11 mouse cellular contexts compared by ENCODE assay signal in genomic region chr9:106156921-106157622, GRCm38 (mm10). TPM values are rescaled to one million over a fixed set of nuclear protein-coding genes. Genes with fewer than 3 reads are reported as not detected.
DNase-seq lines count a peak whose midpoint lies in the region; ATAC-seq and TF ChIP-seq lines count a peak whose summit lies in the region.
"Had no signal": no experiment of that assay in that cellular context is flagged by ENCODE, and none has a peak within 500 bp of the region (broad histone marks: within the 10 kb centered on the region; RNA-seq: fewer than 3 reads in every experiment).

No protein-coding gene starts in this region.

- H3K36me3 ChIP-seq in liver, adult 2 months (ENCODE audit: control insufficient read depth, insufficient read depth, low read length) = peaks cover 14% of the 10 kb centered on the region; the same call in 1 of the 2 replicates
- peaks cover 22% of the 10 kb centered on the region for H3K36me3 ChIP-seq in hindbrain, embryonic 12.5 days
- peaks cover 8% of the 10 kb centered on the region for H3K36me3 ChIP-seq in midbrain, postnatal 0 days (ENCODE audit: insufficient read depth, low read length)
- H3K36me3 ChIP-seq: embryonic facial prominence, embryonic 15.5 days; heart, embryonic 15.5 days; lung, embryonic 15.5 days had no signal

- H3K4me1 ChIP-seq in liver, adult 2 months (ENCODE audit: control insufficient read depth, insufficient read depth, low read length) = peaks cover 37% of the 10 kb centered on the region
- peaks cover 17% of the 10 kb centered on the region; the same call in 1 of the 2 replicates for H3K4me1 ChIP-seq in hindbrain, embryonic 12.5 days
- H3K4me1 ChIP-seq in midbrain, postnatal 0 days (ENCODE audit: insufficient read depth, low read length) = no peaks in the 10 kb centered on the region; the same call in 1 of the 2 replicates
- H3K4me1 ChIP-seq: embryonic facial prominence, embryonic 15.5 days; lung, embryonic 15.5 days had no signal

- H3K4me3 ChIP-seq in liver, adult 2 months (ENCODE audit: insufficient read depth, low read depth, low read length) = peak overlapping the region; percentile 95
- no peak overlapping the region for H3K4me3 ChIP-seq in hindbrain, embryonic 12.5 days
- no peak overlapping the region for H3K4me3 ChIP-seq in midbrain, postnatal 0 days (ENCODE audit: low read depth, low read length)
- H3K4me3 ChIP-seq: embryonic facial prominence, embryonic 15.5 days; heart, embryonic 15.5 days; lung, embryonic 15.5 days; myocyte had no signal

- no peaks in the 10 kb centered on the region for H3K27me3 ChIP-seq in liver, adult 2 months (ENCODE audit: control insufficient read depth, insufficient read depth, low read length)
- H3K27me3 ChIP-seq in hindbrain, embryonic 12.5 days = no peaks in the 10 kb centered on the region
- H3K27me3 ChIP-seq in midbrain, postnatal 0 days (ENCODE audit: insufficient read depth, low read length) = no peaks in the 10 kb centered on the region
- H3K27me3 ChIP-seq: embryonic facial prominence, embryonic 15.5 days had no signal

- peak; percentile 18; the same call in 1 of the 2 replicates for ATAC-seq in hindbrain, embryonic 12.5 days (ENCODE audit: low FRiP score)
- ATAC-seq in midbrain, postnatal 0 days (ENCODE audit: low FRiP score) = no peak
- no peak for ATAC-seq in megakaryocyte, adult 5-6 weeks (ENCODE audit: poor library complexity, severe bottlenecking)

- no peak for TF ChIP-seq POLR2A in liver, adult 2 months (IDR thresholded peaks at IDR 0.05; ENCODE audit: extremely low read depth, insufficient read depth, low read length)

- no peak overlapping the region for H3K4me2 ChIP-seq in hindbrain, embryonic 12.5 days (replicated peaks)
- H3K4me2 ChIP-seq in midbrain, postnatal 0 days (ENCODE audit: low read depth, low read length, poor library complexity, severe bottlenecking) = no peak overlapping the region
- H3K4me2 ChIP-seq: embryonic facial prominence, embryonic 15.5 days; heart, embryonic 15.5 days; lung, embryonic 15.5 days had no signal

- no peaks in the 10 kb centered on the region for H3K9me3 ChIP-seq in hindbrain, embryonic 12.5 days (replicated peaks)
- H3K9me3 ChIP-seq in midbrain, postnatal 0 days (ENCODE audit: low read length) = no peaks in the 10 kb centered on the region
- H3K9me3 ChIP-seq: embryonic facial prominence, embryonic 15.5 days; heart, embryonic 15.5 days; lung, embryonic 15.5 days had no signal

- H3K9ac ChIP-seq in liver, adult 2 months (ENCODE audit: low read depth, low read length) = peak overlapping the region; percentile 92
- H3K9ac ChIP-seq in hindbrain, embryonic 12.5 days = no peak overlapping the region
- no peak overlapping the region for H3K9ac ChIP-seq in midbrain, postnatal 0 days (replicated peaks; ENCODE audit: low read length, poor library complexity, severe bottlenecking)
- H3K9ac ChIP-seq: embryonic facial prominence, embryonic 15.5 days; heart, embryonic 15.5 days; lung, embryonic 15.5 days had no signal

- TF ChIP-seq CTCF in liver, adult 2 months (IDR thresholded peaks at IDR 0.05; ENCODE audit: low read depth, low read length) = peak; percentile 46
- peak; percentile 40 for TF ChIP-seq CTCF in midbrain, postnatal 0 days (IDR thresholded peaks at IDR 0.05)

- WGBS in liver, adult 2 months = 34% methylated on average over 21 of the region's 21 CpGs
- WGBS in hindbrain, embryonic 12.5 days = 80% methylated on average over 21 of the region's 21 CpGs
- 79% methylated on average over 21 of the region's 21 CpGs for WGBS in midbrain, postnatal 0 days

- peak overlapping the region; percentile 98 for H3K27ac ChIP-seq in liver, adult 2 months (replicated peaks; ENCODE audit: insufficient read depth, low read depth, low read length)
- peak overlapping the region; percentile 23; the same call in 1 of the 2 replicates for H3K27ac ChIP-seq in hindbrain, embryonic 12.5 days
- no peak overlapping the region for H3K27ac ChIP-seq in midbrain, postnatal 0 days (ENCODE audit: low read depth, low read length)
- H3K27ac ChIP-seq: embryonic facial prominence, embryonic 15.5 days; heart, embryonic 15.5 days; lung, embryonic 15.5 days had no signal

- DNase-seq in liver, adult 2 months (ENCODE audit: extremely low read depth, low read depth, low spot score) = peak; percentile 66
- no peak for DNase-seq in liver
- DNase-seq in kidney, postnatal 25 days = peak; percentile 62 to 82
- no peak for DNase-seq in midbrain, postnatal 0 days (ENCODE audit: low spot score)
- DNase-seq in spleen, postnatal 14 days (ENCODE audit: low spot score in 2 of 2) = no peak

- peaks cover 13% of the 10 kb centered on the region; the same call in 1 of the 2 replicates for H3K79me2 ChIP-seq in liver, adult 2 months (ENCODE audit: control insufficient read depth, insufficient read depth, low read length)

RNA-seq across cellular contexts. Expression of gene Glyctk, which starts 0.9 kb away (rescaled TPM):
- total RNA-seq in liver, adult 2 months (2014; rRNA removed) = 104 and 136 TPM in 2 replicates
- 308 and 315 TPM in 2 replicates for polyA plus RNA-seq in liver, adult 2 months (2012; rRNA removed)
- 5.1 and 5.6 TPM in 2 replicates for polyA plus RNA-seq in hindbrain, embryonic 12.5 days (2016; fragmentation: Nextera tagmentation; extraction: Ambion mirVana)
- total RNA-seq in midbrain, postnatal 0 days (2014; rRNA removed) = 0.66 and 0.94 TPM in 2 replicates
- polyA plus RNA-seq in midbrain, postnatal 0 days (2015; fragmentation: Nextera tagmentation; extraction: Ambion mirVana) = 0.75 and 0.90 TPM in 2 replicates
- total RNA-seq in megakaryocyte, adult 5-6 weeks (2015) = 0.11 and 0.89 TPM in 2 replicates
- 0.88 and 1.8 TPM in 2 replicates for total RNA-seq in megakaryocyte, adult 5-6 weeks (2017)

RNA-seq across cellular contexts. Expression of gene Wdr82, which starts 13.7 kb away (rescaled TPM):
- 36.3 and 40.7 TPM in 2 replicates for total RNA-seq in liver, adult 2 months (2014; rRNA removed)
- polyA plus RNA-seq in liver, adult 2 months (2012; rRNA removed) = 23.6 and 25.9 TPM in 2 replicates
- 34.1 and 38.9 TPM in 2 replicates for polyA plus RNA-seq in hindbrain, embryonic 12.5 days (2016; fragmentation: Nextera tagmentation; extraction: Ambion mirVana)
- total RNA-seq in midbrain, postnatal 0 days (2014; rRNA removed) = 245 and 261 TPM in 2 replicates
- 30.6 and 31.7 TPM in 2 replicates for polyA plus RNA-seq in midbrain, postnatal 0 days (2015; fragmentation: Nextera tagmentation; extraction: Ambion mirVana)
- 41.5 and 49.1 TPM in 2 replicates for total RNA-seq in megakaryocyte, adult 5-6 weeks (2015)
- total RNA-seq in megakaryocyte, adult 5-6 weeks (2017) = 49.8 and 61.9 TPM in 2 replicates

RNA-seq across cellular contexts. Expression of gene Ppm1m, which starts 42.5 kb away (rescaled TPM):
- 12.4 and 13.7 TPM in 2 replicates for total RNA-seq in liver, adult 2 months (2014; rRNA removed)
- 17.3 and 22.7 TPM in 2 replicates for polyA plus RNA-seq in liver, adult 2 months (2012; rRNA removed)
- polyA plus RNA-seq in hindbrain, embryonic 12.5 days (2016; fragmentation: Nextera tagmentation; extraction: Ambion mirVana) = 32.3 and 37.0 TPM in 2 replicates
- total RNA-seq in midbrain, postnatal 0 days (2014; rRNA removed) = 16.2 and 27.7 TPM in 2 replicates
- 18.5 and 21.3 TPM in 2 replicates for polyA plus RNA-seq in midbrain, postnatal 0 days (2015; fragmentation: Nextera tagmentation; extraction: Ambion mirVana)
- total RNA-seq in megakaryocyte, adult 5-6 weeks (2015) = 42.3 and 52.2 TPM in 2 replicates
- 46.4 and 49.6 TPM in 2 replicates for total RNA-seq in megakaryocyte, adult 5-6 weeks (2017)

RNA-seq across cellular contexts. Expression of gene Twf2, which starts 45.8 kb away (rescaled TPM):
- total RNA-seq in liver, adult 2 months (2014; rRNA removed) = 4.9 and 6.2 TPM in 2 replicates
- 4.5 and 4.7 TPM in 2 replicates for polyA plus RNA-seq in liver, adult 2 months (2012; rRNA removed)
- 60.2 and 62.1 TPM in 2 replicates for polyA plus RNA-seq in hindbrain, embryonic 12.5 days (2016; fragmentation: Nextera tagmentation; extraction: Ambion mirVana)
- 60.1 and 78.3 TPM in 2 replicates for total RNA-seq in midbrain, postnatal 0 days (2014; rRNA removed)
- polyA plus RNA-seq in midbrain, postnatal 0 days (2015; fragmentation: Nextera tagmentation; extraction: Ambion mirVana) = 41.6 and 47.4 TPM in 2 replicates
- 76.8 and 79.8 TPM in 2 replicates for total RNA-seq in megakaryocyte, adult 5-6 weeks (2015)
- total RNA-seq in megakaryocyte, adult 5-6 weeks (2017) = 109 and 110 TPM in 2 replicates

Comparison
In these comparisons a context has a peak if more than half of its experiments do, and no peak if none do; other contexts are left out.
1. DNase-seq: peak in liver, adult 2 months (single experiment) and kidney, postnatal 25 days (2 of 2); none in liver (single experiment), midbrain, postnatal 0 days (single experiment) and spleen, postnatal 14 days (0 of 2).
2. RNA of gene Glyctk, which starts 0.9 kb away (total RNA-seq): 104 to 136 TPM in liver, adult 2 months; 0.11 to 1.8 TPM in megakaryocyte, adult 5-6 weeks and 0.66 to 0.94 TPM in midbrain, postnatal 0 days; every median in the first group is over 10 times any median in the second.